Mouse (Mus musculus) limb, embryonic 12.5 days (tissue): Measurements from ENCODE around the gene Nomo1. TPM values are rescaled to one million over a fixed set of nuclear protein-coding genes. Genes with fewer than 3 reads are reported as not detected.
A peak's percentile ranks its signal among the peaks of the same experiment; 100 is the strongest.

ENCODE experiments used
- ATAC-seq: fragments of 200-750 bp; cut with Nextera tagmentation; 2 replicates; pipeline ENCODE4 v1.8.0; 2017; ENCODE audit warnings: low read depth, moderate TSS enrichment; ENCODE audit not compliant: insufficient number of reproducible peaks, insufficient read depth, low FRiP score, low TSS enrichment
- H3K27ac ChIP-seq: fragments of 300-500 bp; sonication (generic); 2 replicates; pipeline ENCODE4 v1.5.1; 2016; ENCODE audit warnings: mild to moderate bottlenecking, moderate library complexity
- H3K27me3 ChIP-seq: fragments of 300-500 bp; sonication (generic); 2 replicates; pipeline ENCODE4 v1.6.1; 2016; ENCODE audit warnings: mild to moderate bottlenecking, moderate library complexity
- H3K36me3 ChIP-seq: fragments of 300-500 bp; sonication (generic); 2 replicates; pipeline ENCODE4 v1.6.1; 2016; ENCODE audit warnings: mild to moderate bottlenecking, moderate library complexity
- H3K4me1 ChIP-seq: fragments of 300-500 bp; sonication (generic); replicated peaks from 2 replicates; pipeline ENCODE4 v1.6.1; 2016
- H3K4me2 ChIP-seq: fragments of 300-500 bp; sonication (generic); 2 replicates; pipeline ENCODE4 v1.6.1; 2016; ENCODE audit warnings: mild to moderate bottlenecking, moderate library complexity
- H3K4me3 ChIP-seq: fragments of 300-500 bp; sonication (generic); replicated peaks from 2 replicates; pipeline ENCODE4 v1.5.1; 2016; ENCODE audit warnings: mild to moderate bottlenecking
- H3K9ac ChIP-seq: fragments of 300-500 bp; sonication (generic); replicated peaks from 2 replicates; pipeline ENCODE4 v1.6.1; 2016; ENCODE audit warnings: mild to moderate bottlenecking, moderate library complexity
- H3K9me3 ChIP-seq: fragments of 300-500 bp; sonication (generic); 2 replicates; pipeline ENCODE4 v1.6.1; 2016; ENCODE audit warnings: mild to moderate bottlenecking, moderate library complexity
- WGBS: fragments of 180-500 bp; shearing (Covaris S2); methylation state at CpG from one replicate; pipeline ENCODE4 v1.1.7; 2016; 5-methylcytosine and 5-hydroxymethylcytosine counted together
- polyA plus RNA-seq: library from polyadenylated mRNA; unstranded; fragments of >200 nt; fragmentation: Nextera tagmentation; extraction: Ambion mirVana; gene quantifications from 2 replicates; pipeline ENCODE4 v1.2.1, GENCODE M21; 2016

Nomo1 gene
- polyA plus RNA-seq = 22.3 and 24.9 TPM in 2 replicates

- no peak within 1 kb of the TSS for H3K27ac ChIP-seq
- WGBS = 6% methylated on average over 44 of the region's 44 CpGs
These were observed at the start of gene Nomo1 for GRCm38 (mm10) chr7:46033109-46033869. TSS of gene Nomo1 (plus strand) at chr7:46033698.

GRCm38 (mm10) chr7:45986893-45987292 is 46.6 kb upstream of the Nomo1 start:
- 64% methylated on average over 6 of the region's 6 CpGs for WGBS
- H3K4me3 ChIP-seq = no peak overlapping the region
- H3K36me3 ChIP-seq = no peaks in the 10 kb centered on the region
- no peak overlapping the region for H3K9ac ChIP-seq
- H3K27me3 ChIP-seq = no peaks in the 10 kb centered on the region
- no peaks in the 10 kb centered on the region for H3K9me3 ChIP-seq
- no peaks in the 10 kb centered on the region for H3K4me1 ChIP-seq
- ATAC-seq = no peak
- no peak overlapping the region for H3K27ac ChIP-seq
- no peak overlapping the region for H3K4me2 ChIP-seq

More at GRCm38 (mm10) chr7:46033109-46033869, at the start of gene Nomo1:
- Histone ChIP-seq H3K4me3 (peak within 1 kb of the TSS; percentile 89), H3K27me3 (no peaks in the 10 kb centered on the region), H3K4me1 (peaks cover 23% of the 10 kb centered on the region), H3K9me3 (no peaks in the 10 kb centered on the region), H3K36me3 (peaks cover 11% of the 10 kb centered on the region), H3K4me2 (peak within 1 kb of the TSS; percentile 87), H3K9ac (peak within 1 kb of the TSS; percentile 86)
- peak; percentile 91 for ATAC-seq

- 89% methylated on average over 1 of the region's 1 CpGs for WGBS
- no peak overlapping the region for H3K27ac ChIP-seq
- H3K9me3 ChIP-seq = no peaks in the 10 kb centered on the region
- no peak overlapping the region for H3K4me2 ChIP-seq
- no peak overlapping the region for H3K9ac ChIP-seq
- ATAC-seq = no peak
- no peak overlapping the region for H3K4me3 ChIP-seq
- H3K4me1 ChIP-seq = no peaks in the 10 kb centered on the region
- H3K27me3 ChIP-seq = no peaks in the 10 kb centered on the region
- H3K36me3 ChIP-seq = no peaks in the 10 kb centered on the region
These were observed 45.2 kb upstream of the Nomo1 start for GRCm38 (mm10) chr7:45988344-45988743.

- no peak overlapping the region for H3K4me3 ChIP-seq
- no peak overlapping the region for H3K9ac ChIP-seq
- H3K9me3 ChIP-seq = no peaks in the 10 kb centered on the region
- H3K36me3 ChIP-seq = no peaks in the 10 kb centered on the region
- no peak overlapping the region for H3K4me2 ChIP-seq
- no peak for ATAC-seq
- H3K27ac ChIP-seq = no peak overlapping the region
- no peaks in the 10 kb centered on the region for H3K27me3 ChIP-seq
- H3K4me1 ChIP-seq = no peaks in the 10 kb centered on the region
- 83% methylated on average over 8 of the region's 8 CpGs for WGBS
These were observed 41.0 kb upstream of the Nomo1 start for GRCm38 (mm10) chr7:45992470-45992869.

- ATAC-seq = no peak
- Histone ChIP-seq H3K27me3 (no peaks in the 10 kb centered on the region; the same call in 1 of the 2 replicates), H3K36me3 (no peaks in the 10 kb centered on the region), H3K9me3 (no peaks in the 10 kb centered on the region), H3K4me3 (no peak overlapping the region), H3K27ac (no peak overlapping the region), H3K4me2 (no peak overlapping the region), H3K4me1 (no peaks in the 10 kb centered on the region), H3K9ac (no peak overlapping the region)
- WGBS = 91% methylated on average over 4 of the region's 4 CpGs
These were observed 32.9 kb upstream of the Nomo1 start for GRCm38 (mm10) chr7:46000577-46000976.

GRCm38 (mm10) chr7:46002748-46003147 is 30.8 kb upstream of the Nomo1 start:
- Histone ChIP-seq H3K4me2 (no peak overlapping the region), H3K4me3 (no peak overlapping the region), H3K27ac (no peak overlapping the region), H3K9ac (no peak overlapping the region), H3K36me3 (no peaks in the 10 kb centered on the region), H3K9me3 (no peaks in the 10 kb centered on the region), H3K4me1 (no peaks in the 10 kb centered on the region), H3K27me3 (no peaks in the 10 kb centered on the region; the same call in 1 of the 2 replicates)
- 46% methylated on average over 4 of the region's 4 CpGs for WGBS
- ATAC-seq = no peak

GRCm38 (mm10) chr7:46009578-46009977 is 23.9 kb upstream of the Nomo1 start:
- Histone ChIP-seq H3K4me1 (peaks cover 19% of the 10 kb centered on the region), H3K27ac (no peak overlapping the region), H3K36me3 (no peaks in the 10 kb centered on the region), H3K4me2 (no peak overlapping the region), H3K27me3 (no peaks in the 10 kb centered on the region; the same call in 1 of the 2 replicates), H3K4me3 (no peak overlapping the region), H3K9me3 (no peaks in the 10 kb centered on the region), H3K9ac (no peak overlapping the region)
- 0 out of 2 replicates have a peak, but pooled peaks have one; percentile 35 for ATAC-seq
- WGBS = 17% methylated on average over 5 of the region's 5 CpGs

GRCm38 (mm10) chr7:46012121-46012520 is 21.4 kb upstream of the Nomo1 start:
- Histone ChIP-seq H3K9me3 (no peaks in the 10 kb centered on the region), H3K4me2 (no peak overlapping the region), H3K27me3 (no peaks in the 10 kb centered on the region), H3K4me1 (peaks cover 19% of the 10 kb centered on the region), H3K4me3 (no peak overlapping the region), H3K36me3 (no peaks in the 10 kb centered on the region), H3K9ac (no peak overlapping the region), H3K27ac (no peak overlapping the region)
- no peak for ATAC-seq

GRCm38 (mm10) chr7:46013266-46014010 is 20.1 kb upstream of the Nomo1 start:
- no peak overlapping the region for H3K4me3 ChIP-seq
- no peaks in the 10 kb centered on the region for H3K9me3 ChIP-seq
- H3K27ac ChIP-seq = peak overlapping the region; percentile 79
- no peaks in the 10 kb centered on the region for H3K27me3 ChIP-seq
- ATAC-seq = peak; percentile 44; the same call in 1 of the 2 replicates
- no peak overlapping the region; the same call in 1 of the 2 replicates for H3K4me2 ChIP-seq
- no peaks in the 10 kb centered on the region for H3K36me3 ChIP-seq
- 0 out of 2 replicates have a peak overlapping the region, but pooled peaks have one; percentile 27 for H3K9ac ChIP-seq
- peaks cover 19% of the 10 kb centered on the region for H3K4me1 ChIP-seq
- 21% methylated on average over 9 of the region's 9 CpGs for WGBS

GRCm38 (mm10) chr7:46019594-46019993 is 13.9 kb upstream of the Nomo1 start:
- H3K4me2 ChIP-seq = no peak overlapping the region
- H3K4me3 ChIP-seq = no peak overlapping the region
- WGBS = 72% methylated on average over 3 of the region's 3 CpGs
- no peak overlapping the region for H3K9ac ChIP-seq
- H3K36me3 ChIP-seq = no peaks in the 10 kb centered on the region
- peaks cover 15% of the 10 kb centered on the region for H3K4me1 ChIP-seq
- no peak overlapping the region for H3K27ac ChIP-seq
- no peaks in the 10 kb centered on the region for H3K27me3 ChIP-seq
- H3K9me3 ChIP-seq = no peaks in the 10 kb centered on the region
- ATAC-seq = no peak

GRCm38 (mm10) chr7:46021951-46022350 is 11.5 kb upstream of the Nomo1 start:
- Histone ChIP-seq H3K9ac (no peak overlapping the region), H3K27ac (0 out of 2 replicates have a peak overlapping the region, but pooled peaks have one; percentile 45), H3K4me2 (no peak overlapping the region), H3K36me3 (no peaks in the 10 kb centered on the region), H3K4me1 (peaks cover 15% of the 10 kb centered on the region), H3K27me3 (no peaks in the 10 kb centered on the region), H3K4me3 (no peak overlapping the region), H3K9me3 (no peaks in the 10 kb centered on the region)
- ATAC-seq = peak; percentile 49; the same call in 1 of the 2 replicates
- WGBS = 12% methylated on average over 4 of the region's 4 CpGs
